Mouse (Mus musculus) small intestine, adult 2 months (tissue): ENCODE measurements around the gene Cyp27a1.

Experiments
- CTCF ChIP-seq: fragments of 200-500 bp; IDR thresholded peaks from 2 replicates; pipeline ENCODE4 v1.5.1; 2012; ENCODE audit warnings: low read depth, mild to moderate bottlenecking, control low read depth, inconsistent platforms, low read length, moderate library complexity, mixed read lengths; ENCODE audit not compliant: insufficient replicate concordance, insufficient read length; ENCODE audit errors: extremely low read depth
- POLR2A ChIP-seq: fragments of 200-500 bp; IDR thresholded peaks from 2 replicates; pipeline ENCODE4 v1.6.1; 2012; ENCODE audit warnings: low read depth, mild to moderate bottlenecking, control low read depth, inconsistent platforms, low read length, moderate library complexity

GRCm38 (mm10) chr1:74715886-74716285, 2.5 kb downstream of the Cyp27a1 start:
- TF ChIP-seq POLR2A (no peak), CTCF (no peak)
